Mouse (Mus musculus) gastrocnemius, postnatal 4 days (tissue): ENCODE data around the gene Ccdc50. TPM values are rescaled to one million over a fixed set of nuclear protein-coding genes. Genes with fewer than 3 reads are reported as not detected.

Source experiments
- DNase-seq, 2 experiments: peaks; one replicate each; pipeline ENCODE4 v3.0.0; 2021 to 2022; ENCODE audit warnings: low spot score in 2 of 2, mixed read lengths in 2 of 2
- total RNA-seq, 2 experiments: library from RNA; stranded (reverse); gene quantifications; 2 replicates each; pipeline ENCODE4 v1.2.3; 2021

The Ccdc50 gene
- total RNA-seq, 2 experiments from 2014 or later, result 94.3 to 107 TPM

- no peak for DNase-seq
These were observed 3.2 kb downstream of the Ccdc50 start for GRCm38 (mm10) chr16:27391845-27392244.

GRCm38 (mm10) chr16:27395251-27396037 lies 6.8 kb downstream of the Ccdc50 start:
- no peak for DNase-seq

- DNase-seq, result no peak
These were observed 8.3 kb downstream of the Ccdc50 start for GRCm38 (mm10) chr16:27396951-27397350.

- no peak for DNase-seq
These were observed 10.5 kb downstream of the Ccdc50 start for GRCm38 (mm10) chr16:27399026-27399718.

- no peak for DNase-seq
These were observed 11.1 kb downstream of the Ccdc50 start for GRCm38 (mm10) chr16:27399719-27400253.

GRCm38 (mm10) chr16:27401579-27401978 lies 12.9 kb downstream of the Ccdc50 start:
- DNase-seq, result no peak

- DNase-seq, result no peak
These were observed 15.4 kb downstream of the Ccdc50 start for GRCm38 (mm10) chr16:27404107-27404506.

- no peak for DNase-seq
These were observed 28.4 kb downstream of the Ccdc50 start for GRCm38 (mm10) chr16:27416937-27417584.

- no peak for DNase-seq
These were observed 29.0 kb downstream of the Ccdc50 start for GRCm38 (mm10) chr16:27417632-27418031.

GRCm38 (mm10) chr16:27420982-27421381 lies 32.3 kb downstream of the Ccdc50 start:
- DNase-seq, result no peak

GRCm38 (mm10) chr16:27435034-27435433 lies 46.4 kb downstream of the Ccdc50 start:
- DNase-seq, result no peak

GRCm38 (mm10) chr16:27443941-27444340 lies 55.3 kb downstream of the Ccdc50 start:
- no peak for DNase-seq

GRCm38 (mm10) chr16:27449360-27449759 lies 60.7 kb downstream of the Ccdc50 start:
- no peak for DNase-seq

- DNase-seq, result no peak
These were observed 62.0 kb downstream of the Ccdc50 start for GRCm38 (mm10) chr16:27450655-27451054.

- no peak for DNase-seq
These were observed 64.7 kb downstream of the Ccdc50 start for GRCm38 (mm10) chr16:27453396-27453795.

- no peak for DNase-seq
These were observed 65.2 kb downstream of the Ccdc50 start for GRCm38 (mm10) chr16:27453823-27454222.

- peak; percentile 67 to 76 for DNase-seq
These were observed 68.6 kb downstream of the Ccdc50 start for GRCm38 (mm10) chr16:27457273-27457672.

- peak in 1 of 2 experiments; percentile 11 for DNase-seq
These were observed 80.1 kb downstream of the Ccdc50 start for GRCm38 (mm10) chr16:27468731-27469130.

- no peak for DNase-seq
These were observed 82.7 kb downstream of the Ccdc50 start for GRCm38 (mm10) chr16:27471389-27471788.

GRCm38 (mm10) chr16:27483834-27484233 lies 95.2 kb downstream of the Ccdc50 start:
- no peak for DNase-seq
